Mouse (Mus musculus): Measurements from ENCODE around the gene Ephb2.

- TF ChIP-seq POLR2A (IDR thresholded peaks at IDR 0.05; ENCODE audit: low read depth, low read length) (no peak), CTCF (IDR thresholded peaks at IDR 0.05; ENCODE audit: extremely low read depth, insufficient read length, insufficient replicate concordance, low read depth, low read length) (no peak)
Observed at GRCm38 (mm10) chr4:136729574-136729973, 106.2 kb downstream of the Ephb2 start.

All from small intestine, adult 2 months (tissue).